Mouse (Mus musculus) retina, postnatal 7 days (tissue): Measurements from ENCODE around the gene Dpep2nb.
A peak's percentile ranks its signal among the peaks of the same experiment; 100 is the strongest.
"Not testable (repeated sequence)": the region's sequence is repeated elsewhere in the genome, so short reads cannot be mapped to it uniquely, and the experiment has no call there.

Experiments used
- DNase-seq: peaks from one replicate; pipeline ENCODE4 v3.0.0-alpha.2; 2012; ENCODE audit warnings: low read depth, low spot score

Gene Dpep2nb

GRCm38 (mm10) chr8:106007135-106007534 is 1.4 kb upstream of the Dpep2nb start:
- DNase-seq: no peak

DNA sequence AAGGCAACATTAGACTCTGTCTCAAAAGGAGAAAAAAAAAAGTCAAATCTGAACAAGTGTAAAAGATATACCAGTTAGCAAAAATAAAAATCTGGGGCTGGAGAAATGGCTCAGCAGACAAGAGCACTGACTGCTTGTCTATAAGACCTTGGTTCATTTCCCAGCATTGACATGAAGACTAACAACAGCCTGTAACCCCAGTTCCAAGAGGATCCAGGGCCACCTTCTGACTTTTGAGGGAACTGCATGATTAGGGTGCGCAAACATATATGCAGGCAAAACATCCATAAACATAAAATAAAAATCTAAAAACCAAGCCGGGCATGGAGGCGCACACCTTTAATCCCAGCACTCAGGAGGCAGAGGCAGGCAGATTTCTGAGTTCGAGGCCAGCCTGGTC is 638 bp upstream of the Dpep2nb start:
- no peak for DNase-seq

- no peak for DNase-seq
These were observed 1.1 kb downstream of the Dpep2nb start for GRCm38 (mm10) chr8:106004538-106005207.

DNA sequence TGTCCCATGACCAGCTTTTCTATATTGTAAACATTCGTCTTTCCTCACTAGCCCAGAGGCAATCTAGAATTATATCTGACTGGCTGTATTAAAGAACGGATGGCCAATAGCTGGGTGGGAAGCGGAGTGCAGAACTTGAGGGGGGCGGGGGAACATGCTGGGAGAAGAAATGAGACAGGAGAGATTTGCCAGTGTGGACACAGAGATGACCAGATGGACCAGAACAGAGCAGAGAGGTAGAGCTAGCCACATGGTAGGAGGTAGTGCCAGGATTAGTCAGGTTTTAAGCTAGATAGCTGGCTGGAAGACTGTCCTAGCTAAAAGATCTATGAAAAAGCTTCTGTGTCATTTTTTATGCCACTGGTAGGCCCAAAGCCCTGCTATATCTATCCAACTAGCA is 3.9 kb downstream of the Dpep2nb start:
- no peak for DNase-seq

- DNase-seq: no peak
These were observed 6.8 kb downstream of the Dpep2nb start for GRCm38 (mm10) chr8:105998971-105999370.

GRCm38 (mm10) chr8:105996359-105996758 is 9.4 kb downstream of the Dpep2nb start:
- no peak for DNase-seq

DNA sequence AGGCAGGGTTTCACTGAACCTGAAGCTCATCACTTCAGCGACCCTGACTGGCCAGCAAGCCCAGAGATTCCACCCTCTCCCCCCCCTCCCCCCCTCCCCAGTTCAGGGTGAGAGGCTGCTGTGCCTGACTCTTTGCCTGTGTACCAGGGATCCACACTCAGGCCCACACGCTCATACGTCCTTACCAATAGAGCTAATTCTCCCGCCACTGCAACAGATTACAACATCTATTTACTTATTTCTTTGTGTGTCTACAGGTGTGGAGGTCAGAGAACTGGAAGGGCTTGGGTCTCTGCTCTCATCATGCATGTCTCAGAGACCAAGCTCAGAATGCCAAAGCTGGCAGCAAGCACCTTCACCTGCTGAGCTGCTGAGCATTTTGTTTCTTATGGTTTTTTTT is 12.5 kb downstream of the Dpep2nb start:
- no peak for DNase-seq

DNA sequence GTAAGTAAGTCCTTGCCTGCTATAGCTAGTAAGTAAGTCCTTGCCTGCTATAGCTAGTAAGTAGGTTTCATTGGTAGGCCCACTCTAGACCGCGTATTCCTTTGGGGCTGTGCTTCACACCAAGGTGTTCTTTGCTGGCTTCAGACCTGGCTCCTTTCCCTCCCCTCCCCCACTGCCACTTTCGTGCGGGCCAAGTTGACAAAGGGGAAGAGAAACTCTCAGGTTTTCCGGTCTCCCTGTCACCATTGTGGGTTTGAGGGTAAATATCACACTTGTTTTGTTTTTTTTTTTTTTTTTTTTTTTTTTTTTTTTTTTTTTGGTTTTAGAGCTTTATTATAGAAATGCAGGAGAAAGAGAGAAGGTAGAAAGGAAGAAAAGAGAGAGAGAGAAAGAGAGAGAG is 13.3 kb downstream of the Dpep2nb start:
- DNase-seq: no peak

DNA sequence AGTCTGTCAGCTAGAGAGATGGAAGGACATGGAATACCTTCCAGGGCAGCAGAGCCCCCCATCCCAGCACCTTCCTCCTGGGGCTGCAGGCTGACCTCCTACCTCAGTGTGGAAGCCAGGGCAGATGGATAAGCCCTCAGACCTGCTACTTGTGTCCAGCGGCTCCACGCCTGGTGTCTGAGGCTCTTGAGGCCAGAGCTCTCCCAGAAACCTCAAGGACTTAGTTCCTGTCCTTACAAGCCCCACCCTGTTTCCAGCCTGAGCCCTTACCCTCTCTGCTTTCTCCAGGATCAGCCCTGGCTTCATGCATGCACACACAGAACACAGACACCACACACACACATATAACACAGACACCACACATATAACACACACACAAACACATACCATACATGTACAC is 14.2 kb downstream of the Dpep2nb start:
- DNase-seq: no peak

GRCm38 (mm10) chr8:105990856-105991387 is 14.9 kb downstream of the Dpep2nb start, which contains the start of gene Dus2:
TSS of gene Dus2 (plus strand) at chr8:105991337.
- DNase-seq: peak; percentile 83

DNA sequence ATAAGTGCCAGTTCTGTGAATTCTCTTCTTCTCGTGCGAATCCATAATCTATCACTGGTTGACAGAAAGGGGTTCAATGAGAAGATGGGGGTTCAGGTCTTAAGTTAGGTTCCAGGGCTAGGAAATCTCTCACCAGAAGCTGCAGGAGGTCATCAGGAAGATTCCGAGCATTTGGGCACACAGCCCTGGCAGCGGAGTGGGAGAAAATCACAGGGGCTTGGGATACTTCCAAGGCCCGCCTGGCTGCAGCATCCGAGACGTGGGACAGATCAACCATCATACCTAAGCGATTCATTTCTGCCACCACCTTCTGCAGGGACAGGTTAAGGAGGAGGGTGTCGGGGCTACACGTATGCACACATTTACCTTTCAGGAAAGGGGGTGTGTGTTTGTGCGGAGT is 17.2 kb downstream of the Dpep2nb start:
- DNase-seq: no peak

- not testable (repeated sequence) for DNase-seq
These were observed 22.4 kb downstream of the Dpep2nb start for GRCm38 (mm10) chr8:105983406-105983805.

DNA sequence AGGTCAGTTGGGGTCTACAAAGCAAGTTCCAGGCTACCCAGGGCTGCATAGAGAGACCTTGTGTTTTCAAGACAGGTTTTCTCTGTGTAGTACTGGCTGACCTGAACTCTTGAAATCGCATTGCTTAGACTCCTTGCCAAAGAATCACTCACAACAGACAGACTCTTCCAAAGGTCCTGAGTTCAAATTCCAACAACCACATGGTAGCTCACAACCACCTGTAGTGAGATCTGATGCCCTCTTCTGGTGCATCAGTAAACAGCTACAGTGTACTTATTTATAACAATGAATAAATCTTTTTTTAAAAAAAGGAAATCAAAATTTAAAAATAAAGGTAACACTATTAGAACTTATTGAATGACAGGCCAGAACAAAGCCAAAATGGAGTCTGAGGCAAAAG is 24.6 kb downstream of the Dpep2nb start:
- no peak for DNase-seq

GRCm38 (mm10) chr8:105979325-105979724 is 26.4 kb downstream of the Dpep2nb start, which contains the start of gene Dpep3:
TSS of gene Dpep3 (minus strand) at chr8:105979429.
- DNase-seq: no peak

- DNase-seq: no peak
These were observed 30.4 kb downstream of the Dpep2nb start for GRCm38 (mm10) chr8:105975363-105975762.

GRCm38 (mm10) chr8:105971019-105971720 is 34.6 kb downstream of the Dpep2nb start:
- no peak for DNase-seq

- DNase-seq: no peak
These were observed 36.4 kb downstream of the Dpep2nb start for GRCm38 (mm10) chr8:105969367-105969766.

- DNase-seq: no peak
These were observed 39.0 kb downstream of the Dpep2nb start for GRCm38 (mm10) chr8:105966692-105967311.

DNA sequence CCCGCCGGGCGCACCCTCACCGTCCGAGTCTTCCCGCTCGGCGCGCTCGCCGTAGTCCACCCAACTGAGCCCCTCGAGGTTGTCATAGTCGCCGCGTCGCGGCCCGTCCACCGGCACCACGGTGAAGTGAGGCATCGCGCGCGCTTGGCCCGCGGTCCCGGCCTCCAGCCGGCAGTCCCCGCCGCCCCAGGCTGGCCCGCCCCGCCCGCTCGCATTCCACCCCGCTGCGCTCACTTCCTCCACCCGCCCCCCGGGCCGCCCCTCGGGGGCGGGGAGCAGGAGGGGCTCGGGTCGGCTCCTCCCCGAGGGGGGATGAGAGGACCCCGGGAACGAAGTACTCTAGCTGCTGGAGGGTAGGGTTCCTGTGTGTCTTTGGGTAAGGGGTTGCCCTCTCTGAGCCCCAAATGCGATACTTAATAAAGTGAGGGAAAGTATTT is 39.9 kb downstream of the Dpep2nb start, which contains the start of gene Slc12a4:
Gene Slc12a4, minus strand, starts transcription at position 193 of the 437 bp plus-strand sequence.
- peak; percentile 27 for DNase-seq

DNA sequence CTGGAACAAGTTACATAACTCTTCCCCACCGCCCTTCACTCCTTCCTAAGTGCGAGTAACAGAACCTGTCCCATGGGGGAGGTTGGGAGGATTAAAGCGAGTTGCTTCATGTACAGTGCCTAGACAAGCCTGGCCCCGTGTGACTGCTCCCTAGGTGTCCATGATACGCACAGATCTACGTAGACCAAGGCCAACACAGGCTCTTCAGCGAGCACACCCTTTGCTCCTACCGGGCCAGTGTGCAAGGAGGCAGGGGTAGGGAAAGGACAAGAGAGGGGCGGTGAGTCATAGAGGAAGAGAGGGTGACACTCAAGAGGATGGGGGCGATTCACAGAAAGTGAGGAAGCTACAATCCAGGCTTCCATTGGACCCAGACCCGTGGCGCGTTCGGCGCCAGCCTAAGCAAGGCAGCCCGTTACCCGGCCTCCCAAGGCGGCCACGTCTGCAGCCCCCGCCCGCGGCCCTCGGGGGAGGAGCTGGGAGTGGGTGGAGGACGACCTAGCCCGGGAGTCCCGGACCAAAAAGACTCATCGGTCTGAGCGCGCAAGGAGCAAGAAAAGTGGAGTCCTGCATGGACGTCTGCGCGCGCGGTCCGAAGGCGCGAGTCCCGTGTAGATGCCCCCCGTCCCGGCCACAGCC is 40.4 kb downstream of the Dpep2nb start:
- no peak for DNase-seq

- DNase-seq: no peak
These were observed 41.1 kb downstream of the Dpep2nb start for GRCm38 (mm10) chr8:105964506-105965265.
